Mouse (Mus musculus) spleen, adult 2 months (tissue): ENCODE measurements around the gene Dip2b. TPM values are rescaled to one million over a fixed set of nuclear protein-coding genes. Genes with fewer than 3 reads are reported as not detected.
A peak's percentile ranks its signal among the peaks of the same experiment; 100 is the strongest.

Experiments
- DNase-seq, 2 experiments: peaks; one replicate each; pipeline versions ENCODE4 v3.0.0 to v3.0.0-alpha.2; 2012 to 2021; ENCODE audit warnings: low spot score in 2 of 2, low read depth in 1 of 2
- H3K27ac ChIP-seq: fragments of 200-500 bp; 2 replicates; pipeline ENCODE4 v1.5.1; 2012; ENCODE audit warnings: low read length, inconsistent platforms; ENCODE audit not compliant: insufficient read depth
- H3K27me3 ChIP-seq: fragments of 200-500 bp; 2 replicates; pipeline ENCODE4 v1.6.1; 2012; ENCODE audit warnings: mild to moderate bottlenecking, moderate library complexity, low read length, inconsistent platforms; ENCODE audit not compliant: control insufficient read depth, insufficient read depth
- H3K36me3 ChIP-seq: fragments of 200-500 bp; 2 replicates; pipeline ENCODE4 v1.6.1; 2012; ENCODE audit warnings: mild to moderate bottlenecking, low read length, inconsistent platforms; ENCODE audit not compliant: control insufficient read depth, insufficient read depth
- H3K4me1 ChIP-seq: fragments of 200-500 bp; 2 replicates; pipeline ENCODE4 v1.6.1; 2011; ENCODE audit warnings: inconsistent platforms; ENCODE audit not compliant: control insufficient read depth, insufficient read depth, insufficient read length
- H3K4me3 ChIP-seq: fragments of 200-500 bp; 2 replicates; pipeline ENCODE4 v1.5.1; 2011; ENCODE audit warnings: mild to moderate bottlenecking, inconsistent platforms; ENCODE audit not compliant: insufficient read depth, insufficient read length; ENCODE audit errors: extremely low read depth
- CTCF ChIP-seq: fragments of 200-500 bp; IDR thresholded peaks from 2 replicates; pipeline ENCODE4 v1.5.1; 2011; ENCODE audit warnings: mild to moderate bottlenecking, inconsistent platforms; ENCODE audit not compliant: insufficient read depth, insufficient read length, insufficient replicate concordance; ENCODE audit errors: extremely low read depth
- POLR2A ChIP-seq: fragments of 200-500 bp; IDR thresholded peaks from 2 replicates; pipeline ENCODE4 v1.6.1; 2011; ENCODE audit warnings: low read depth, low read length, inconsistent platforms
- whole genome bisulfite sequencing: fragments of 180-500 bp; shearing (Covaris S2); methylation state at CpG from one replicate; pipeline ENCODE4 v1.1.7; 2018; 5-methylcytosine and 5-hydroxymethylcytosine counted together
- polyA plus RNA-seq: library from polyadenylated mRNA; depleted of rRNA; stranded (reverse); fragments of >200 nt; gene quantifications from 2 replicates; pipeline ENCODE4 v1.2.3, GENCODE M21; 2012

The Dip2b gene
- polyA plus RNA-seq, 1 experiment = 12.2 TPM

DNA sequence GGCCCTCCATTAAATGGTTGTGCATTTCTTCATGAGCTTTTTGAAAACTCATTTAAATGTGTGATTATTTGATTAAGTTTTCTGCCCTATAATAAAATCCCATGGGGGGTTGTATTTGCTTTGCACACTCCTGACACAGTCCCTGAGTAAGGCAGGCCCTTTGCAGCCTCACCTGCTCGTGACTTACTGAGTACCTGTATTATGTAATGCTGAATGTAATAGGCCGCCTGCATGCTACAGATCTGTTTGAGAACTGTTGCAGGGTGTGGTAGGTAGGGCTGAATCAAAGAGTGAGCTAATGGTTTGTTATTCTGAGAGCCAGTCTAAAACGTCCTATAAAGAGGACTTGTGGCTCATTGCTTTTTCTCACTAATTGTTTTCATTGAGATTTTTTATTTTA, 33.4 kb downstream of the Dip2b start:
- Histone ChIP-seq H3K4me1 (peaks cover 20% of the 10 kb centered on the region), H3K27ac (no peak overlapping the region), H3K4me3 (no peak overlapping the region), H3K27me3 (no peaks in the 10 kb centered on the region), H3K36me3 (no peaks in the 10 kb centered on the region)
- WGBS = 92% methylated on average over 3 of the region's 3 CpGs
- TF ChIP-seq CTCF (no peak), POLR2A (no peak)
- no peak for DNase-seq

DNA sequence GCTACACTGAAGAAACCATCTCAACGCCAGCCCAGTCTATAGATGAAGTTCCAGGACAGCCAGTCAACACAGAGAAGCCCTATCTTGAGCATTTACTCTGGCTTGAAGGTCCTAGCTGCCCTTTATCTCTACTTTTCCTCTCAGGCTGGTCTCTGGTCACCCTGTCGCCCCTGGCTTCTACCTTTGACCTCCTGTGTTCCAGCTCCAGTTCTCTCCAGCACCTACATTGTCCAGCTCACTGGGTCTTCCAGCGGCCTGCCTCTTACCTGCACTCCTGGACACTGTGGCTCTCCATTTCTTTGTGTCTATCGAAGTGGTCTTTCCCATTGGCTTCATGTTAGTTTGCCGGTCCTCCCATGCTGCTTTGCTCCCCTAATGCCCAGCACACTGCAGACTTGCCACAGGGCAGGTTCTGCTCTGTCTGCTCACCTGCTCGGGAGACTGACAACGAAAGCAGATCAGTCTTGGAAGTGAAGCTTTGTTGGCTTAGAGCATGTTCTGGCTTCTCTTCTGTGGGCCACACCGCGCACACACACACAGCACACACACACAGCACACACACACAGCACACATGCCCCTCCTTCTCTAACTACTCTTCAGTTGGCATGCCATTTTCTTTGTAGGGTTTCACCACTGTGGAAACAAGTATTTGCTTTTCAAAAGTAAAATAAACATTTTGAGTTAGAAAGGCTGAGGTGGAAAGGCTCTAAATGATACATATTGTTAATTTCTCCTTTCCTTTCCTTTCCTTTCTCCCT, 35.4 kb downstream of the Dip2b start:
- Histone ChIP-seq H3K27ac (no peak overlapping the region), H3K36me3 (no peaks in the 10 kb centered on the region), H3K27me3 (no peaks in the 10 kb centered on the region), H3K4me1 (peaks cover 15% of the 10 kb centered on the region), H3K4me3 (no peak overlapping the region)
- 93% methylated on average over 9 of the region's 9 CpGs for WGBS
- TF ChIP-seq POLR2A (no peak), CTCF (no peak)
- DNase-seq = no peak

DNA sequence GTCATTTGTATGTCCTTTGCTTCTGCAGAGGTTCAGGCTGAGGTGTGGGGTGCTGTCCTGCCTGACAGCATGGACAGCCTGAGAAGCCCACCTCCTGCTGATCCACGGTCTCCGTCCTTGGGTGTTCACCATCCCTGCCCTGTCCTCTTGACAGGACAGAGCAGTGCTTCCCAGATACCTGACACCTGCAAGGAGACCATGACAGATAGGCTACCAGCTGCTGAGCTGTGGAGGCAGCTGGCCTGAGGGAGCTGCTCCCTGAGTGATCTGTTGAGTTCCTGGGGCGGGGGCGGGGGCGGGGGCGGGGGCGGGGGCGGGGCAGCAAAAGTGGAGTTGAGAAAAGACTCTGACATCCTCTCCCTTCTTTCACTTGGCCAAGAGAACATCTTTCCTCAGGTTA, 36.3 kb downstream of the Dip2b start:
- H3K4me3 ChIP-seq = no peak overlapping the region
- 71% methylated on average over 7 of the region's 8 CpGs for WGBS
- no peak overlapping the region for H3K27ac ChIP-seq
- no peaks in the 10 kb centered on the region for H3K36me3 ChIP-seq
- TF ChIP-seq CTCF (no peak), POLR2A (no peak)
- no peaks in the 10 kb centered on the region for H3K27me3 ChIP-seq
- H3K4me1 ChIP-seq = peaks cover 16% of the 10 kb centered on the region
- DNase-seq = no peak

DNA sequence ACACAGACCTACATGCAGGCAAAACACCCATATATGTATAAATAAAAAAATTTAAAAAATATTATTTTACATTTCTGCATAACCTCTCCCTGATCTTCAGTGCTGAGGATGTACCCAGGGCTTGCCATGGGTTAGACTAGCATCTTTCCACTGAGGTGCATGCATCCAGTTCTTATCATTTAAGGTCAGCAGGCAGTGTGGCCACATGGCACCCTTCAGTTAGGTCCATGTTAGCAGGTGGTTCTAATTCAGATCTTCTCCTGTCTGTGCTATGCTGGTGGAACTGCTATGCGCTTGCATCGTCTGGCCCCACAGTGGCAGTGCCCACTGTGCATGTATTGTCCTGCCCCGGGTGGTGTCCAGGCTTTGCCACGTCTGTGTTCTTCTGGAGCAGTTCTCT, 37.9 kb downstream of the Dip2b start:
- Histone ChIP-seq H3K27me3 (no peaks in the 10 kb centered on the region), H3K4me1 (peaks cover 20% of the 10 kb centered on the region), H3K27ac (0 out of 2 replicates have a peak overlapping the region, but pooled peaks have one; percentile 15), H3K36me3 (no peaks in the 10 kb centered on the region), H3K4me3 (no peak overlapping the region)
- 82% methylated on average over 4 of the region's 4 CpGs for WGBS
- DNase-seq = no peak
- TF ChIP-seq CTCF (no peak), POLR2A (no peak)

DNA sequence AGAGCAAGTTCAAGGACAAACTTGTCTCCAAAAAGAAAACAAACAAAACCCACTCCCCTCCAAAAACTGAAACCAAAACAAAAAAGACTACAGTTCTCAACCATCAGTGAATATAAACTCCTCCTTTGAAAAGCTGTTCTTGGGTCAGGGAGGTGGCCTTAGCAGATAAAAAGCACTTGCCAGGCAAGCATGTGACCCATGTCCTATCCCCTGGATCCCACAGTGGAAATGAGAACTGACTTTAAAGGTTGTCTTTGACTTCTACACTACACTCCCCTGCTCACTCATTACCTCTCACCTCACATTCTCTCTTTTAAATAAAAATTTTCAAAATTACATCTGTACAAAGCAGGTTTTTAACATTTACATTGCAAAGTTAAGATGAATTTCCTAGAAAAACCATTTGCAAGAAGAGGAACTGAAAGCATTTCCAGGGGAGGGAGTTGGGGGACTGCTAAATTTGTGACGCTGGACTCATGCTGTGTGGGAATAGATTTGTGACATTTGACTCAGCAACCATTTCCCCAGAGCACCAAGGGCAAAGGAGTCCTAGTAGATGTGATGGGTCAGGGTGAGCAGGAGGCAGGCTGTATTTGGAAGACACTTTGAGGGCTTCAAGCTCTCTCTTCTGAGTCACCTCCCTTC, 42.5 kb downstream of the Dip2b start:
- no peak for DNase-seq
- H3K4me1 ChIP-seq = peaks cover 19% of the 10 kb centered on the region; the same call in 1 of the 2 replicates
- H3K27ac ChIP-seq = no peak overlapping the region; the same call in 1 of the 2 replicates
- TF ChIP-seq CTCF (no peak), POLR2A (no peak)
- no peaks in the 10 kb centered on the region for H3K27me3 ChIP-seq
- H3K4me3 ChIP-seq = no peak overlapping the region
- no peaks in the 10 kb centered on the region for H3K36me3 ChIP-seq
- WGBS = 8% methylated on average over 1 of the region's 1 CpGs

DNA sequence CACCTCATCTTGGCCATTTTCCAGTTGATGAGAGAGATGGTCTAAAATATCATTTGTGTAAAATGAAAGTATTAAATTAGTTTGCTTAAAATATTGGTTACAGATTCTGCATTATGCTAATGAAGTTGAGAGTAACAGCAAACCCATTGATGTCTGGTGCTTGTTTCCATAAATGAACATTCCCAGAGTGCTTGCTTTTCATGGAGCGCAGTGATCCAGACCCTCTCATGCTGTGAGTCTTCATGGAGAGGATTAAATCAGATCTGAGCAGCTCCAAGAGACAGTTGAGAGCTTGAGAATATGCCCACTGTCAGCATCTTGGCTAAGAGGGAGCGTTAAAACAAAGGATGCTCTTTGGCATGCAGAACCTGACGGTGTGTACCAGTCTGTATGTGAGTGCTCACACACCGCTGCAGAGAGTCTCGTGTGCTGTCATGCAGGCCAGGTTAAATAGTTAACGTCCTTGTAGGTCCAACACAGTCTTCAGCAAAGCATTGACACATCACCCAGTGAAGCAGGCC, 43.1 kb downstream of the Dip2b start:
- no peak for DNase-seq
- H3K4me1 ChIP-seq = peaks cover 16% of the 10 kb centered on the region; the same call in 1 of the 2 replicates
- 84% methylated on average over 6 of the region's 6 CpGs for WGBS
- no peak overlapping the region for H3K4me3 ChIP-seq
- no peak overlapping the region for H3K27ac ChIP-seq
- no peaks in the 10 kb centered on the region for H3K36me3 ChIP-seq
- TF ChIP-seq CTCF (no peak), POLR2A (no peak)
- no peaks in the 10 kb centered on the region for H3K27me3 ChIP-seq
